ENCODE assay signal across 9 mouse cellular contexts in the genomic region with DNA sequence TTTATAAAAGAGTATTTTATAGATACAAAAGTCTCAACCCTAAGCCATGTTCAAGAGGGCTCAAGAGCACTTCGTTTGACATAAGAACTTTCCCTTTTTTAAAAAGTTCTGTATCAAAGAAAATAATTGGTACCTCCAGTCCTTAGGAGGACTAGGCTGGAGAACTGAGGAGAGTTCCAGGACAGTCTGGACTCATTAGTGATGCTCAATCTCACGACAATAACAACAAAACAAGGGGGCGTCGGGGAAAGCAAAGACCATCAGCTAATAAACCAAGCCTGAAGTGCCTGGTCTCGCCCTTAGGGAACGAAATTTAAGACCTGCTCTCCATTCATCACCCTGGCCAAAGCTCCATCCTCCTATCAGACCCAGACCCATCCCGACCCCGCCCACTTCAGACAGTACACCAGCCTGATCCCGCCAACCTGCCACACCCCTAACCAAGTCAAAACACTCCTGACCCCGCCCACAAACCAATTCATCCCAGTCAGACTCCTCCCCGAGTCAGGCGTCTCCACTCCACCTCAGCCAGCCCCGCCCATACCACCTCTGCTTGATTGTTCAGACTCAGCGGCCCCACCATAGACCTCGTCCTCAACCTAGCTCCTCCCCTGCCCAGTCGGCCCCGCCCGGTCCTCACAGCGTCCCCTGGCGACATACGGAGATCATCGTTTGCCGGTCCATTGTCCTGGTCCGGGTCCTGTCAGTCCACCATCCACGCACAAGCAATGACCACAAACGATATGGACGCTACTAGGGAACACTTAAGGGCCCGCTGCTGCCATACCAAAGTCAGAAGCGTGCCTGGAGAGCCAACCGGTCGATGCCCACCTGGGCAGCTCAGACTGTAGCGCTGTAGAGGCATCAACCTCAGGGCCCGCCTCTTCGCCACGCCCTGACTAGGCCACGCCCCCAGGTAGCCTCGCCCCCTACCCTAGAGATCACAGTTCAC. TPM values are rescaled to one million over a fixed set of nuclear protein-coding genes. Genes with fewer than 3 reads are reported as not detected.
DNase-seq lines count a peak whose midpoint lies in the region; ATAC-seq lines count a peak whose summit lies in the region.
"Had no signal": no experiment of that assay in that cellular context is flagged by ENCODE, and none has a peak within 500 bp of the region (broad histone marks: within the 10 kb centered on the region; RNA-seq: fewer than 3 reads in every experiment).

No protein-coding gene starts in this region.

- peak; percentile 88 for ATAC-seq in lung, embryonic 16.5 days (ENCODE audit: low read depth)
- no peak for ATAC-seq in frontal cortex, adult (ENCODE audit: low TSS enrichment)

- DNase-seq in cerebellum, postnatal 25 days, result peak; percentile 11 to 25
- DNase-seq in cerebellum, adult 9-11 months, result no peak
- peak; percentile 90 for DNase-seq in embryo, embryonic 10 days (ENCODE audit: low spot score)
- DNase-seq in heart, adult 9 months (ENCODE audit: low spot score in 2 of 2), result peak; percentile 28 to 39
- peak; percentile 55 to 69 for DNase-seq in kidney, adult 8-10 months
- peak; percentile 33 for DNase-seq in ovary, postnatal 14 days (ENCODE audit: low spot score)

- H3K9me3 ChIP-seq in lung, embryonic 16.5 days (ENCODE audit: control insufficient read depth, low read length), result no peaks in the 10 kb centered on the region

- no peak overlapping the region for H3K27ac ChIP-seq in lung, embryonic 16.5 days (ENCODE audit: low read length)

- H3K27me3 ChIP-seq in lung, embryonic 16.5 days (ENCODE audit: control insufficient read depth, insufficient read depth, low read depth, low read length), result no peaks in the 10 kb centered on the region

- 0 out of 2 replicates have a peak, but pooled peaks cover 3% of the 10 kb centered on the region for H3K4me1 ChIP-seq in lung, embryonic 16.5 days (replicated peaks; ENCODE audit: control insufficient read depth, insufficient read depth, low read length)

- peak overlapping the region; percentile 39 for H3K4me3 ChIP-seq in lung, embryonic 16.5 days (ENCODE audit: low read length)
- H3K4me3 ChIP-seq: myocyte had no signal

- H3K4me2 ChIP-seq in lung, embryonic 16.5 days (ENCODE audit: low read depth, low read length), result peak overlapping the region; percentile 63

- no peaks in the 10 kb centered on the region for H3K36me3 ChIP-seq in lung, embryonic 16.5 days (ENCODE audit: control insufficient read depth, insufficient read depth, low read length)

- peak overlapping the region; percentile 29 for H3K9ac ChIP-seq in lung, embryonic 16.5 days (ENCODE audit: low read length)

- WGBS in lung, embryonic 16.5 days, result under 1% methylated on average over 37 of the region's 37 CpGs

RNA-seq across cellular contexts. Expression of gene 4930438A08Rik, which starts 35.5 kb away (rescaled TPM):
- polyA plus RNA-seq in lung, embryonic 16.5 days (2015; fragmentation: Nextera tagmentation; extraction: Ambion mirVana), result 0.10 TPM in 1 of 2 replicates, not detected in the other

RNA-seq across cellular contexts. Expression of gene Irgm2, which starts 39.7 kb away (rescaled TPM):
- 3.0 and 3.2 TPM in 2 replicates for polyA plus RNA-seq in lung, embryonic 16.5 days (2015; fragmentation: Nextera tagmentation; extraction: Ambion mirVana)

RNA-seq across cellular contexts. Expression of gene Igtp, which starts 39.8 kb away (rescaled TPM):
- 4.7 and 7.4 TPM in 2 replicates for polyA plus RNA-seq in lung, embryonic 16.5 days (2015; fragmentation: Nextera tagmentation; extraction: Ambion mirVana)
